Mouse (Mus musculus) megakaryocyte progenitor cell, adult 5-6 weeks (primary cell): Measurements from ENCODE around the gene Col6a6. TPM values are rescaled to one million over a fixed set of nuclear protein-coding genes. Genes with fewer than 3 reads are reported as not detected.

Source experiments
- ATAC-seq: replicated peaks from 2 replicates; pipeline ENCODE4 v1.8.0; 2016; ENCODE audit warnings: mild to moderate bottlenecking, moderate TSS enrichment, inconsistent platforms; ENCODE audit not compliant: poor library complexity
- total RNA-seq, 2 experiments: library from RNA; stranded (forward) in 1 of 2; stranded (reverse) in 1 of 2; fragments of 157-497, 149-512 nt in 1 of 2; fragments of 200-1000 nt in 1 of 2; gene quantifications; 2 replicates each; pipeline versions ENCODE4 v1.2.3 to v1.2.4; 2015 to 2017

Col6a6 gene
- total RNA-seq, 2 experiments from 2014 or later = not detected

DNA sequence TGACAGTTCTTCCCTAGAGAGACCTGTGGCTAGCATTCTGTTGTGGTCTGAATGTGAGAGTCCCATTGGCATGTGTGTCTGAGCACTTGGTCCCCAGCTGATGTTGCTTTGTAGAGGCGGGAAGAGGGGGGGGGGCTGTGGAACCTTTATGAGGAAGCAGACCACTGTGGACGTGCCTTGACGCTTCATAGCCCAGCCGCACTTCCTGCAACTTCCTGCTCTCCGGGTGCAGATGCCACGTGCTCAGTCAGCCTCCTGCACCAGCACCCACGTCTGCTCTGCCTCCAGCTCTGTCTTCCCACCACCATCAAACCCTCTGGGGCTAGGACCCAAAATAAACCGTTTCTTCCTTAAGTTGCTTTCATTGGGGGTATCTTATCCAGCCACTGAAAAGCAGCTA lies 24.5 kb downstream of the Col6a6 start:
- 0 out of 2 replicates have a peak, but pooled peaks have one; percentile 17 for ATAC-seq

- no peak for ATAC-seq
Measured at GRCm38 (mm10) chr9:105801463-105801862, 26.5 kb downstream of the Col6a6 start.

GRCm38 (mm10) chr9:105800286-105800685 lies 27.7 kb downstream of the Col6a6 start:
- no peak for ATAC-seq

DNA sequence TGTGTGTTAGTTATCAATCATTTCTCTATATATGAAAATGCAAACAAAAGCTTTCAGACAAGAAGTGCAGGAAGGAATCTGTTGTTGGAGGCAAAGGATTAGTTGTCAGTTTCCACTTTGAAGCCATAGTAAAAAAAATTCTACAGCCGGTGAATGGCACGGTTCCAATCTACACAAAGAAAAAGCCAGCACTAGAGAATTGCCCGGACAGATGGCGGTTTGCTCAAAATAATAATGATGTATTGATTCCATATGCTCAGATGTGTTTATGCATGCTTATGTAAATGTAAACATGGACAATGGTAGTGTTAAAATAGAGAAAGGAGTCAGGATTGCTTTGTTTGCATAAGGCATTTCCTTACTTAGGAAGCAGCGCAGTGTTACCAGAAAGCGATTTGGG lies 31.8 kb downstream of the Col6a6 start:
- ATAC-seq = no peak

- ATAC-seq = no peak
Measured at GRCm38 (mm10) chr9:105794965-105795364, 33.0 kb downstream of the Col6a6 start.

DNA sequence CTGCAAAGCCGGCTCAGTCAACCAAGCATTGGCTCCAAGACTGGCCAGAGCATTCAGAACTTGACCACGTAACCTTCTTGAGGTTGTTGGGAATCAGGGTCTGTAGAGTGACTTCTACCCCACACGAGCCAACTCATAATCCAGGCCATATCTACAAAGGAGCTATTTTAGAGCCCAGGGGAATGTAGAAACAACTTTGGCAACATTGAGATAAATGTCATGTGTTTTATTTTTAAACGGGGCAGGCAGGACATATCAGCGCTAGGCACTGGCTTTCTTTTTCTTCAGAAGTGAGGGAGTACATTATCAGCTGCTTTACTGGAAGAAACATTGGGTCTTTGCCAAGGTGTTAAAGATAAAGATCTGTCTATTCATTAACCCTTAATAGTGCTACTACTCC lies 36.1 kb downstream of the Col6a6 start:
- ATAC-seq = no peak

- ATAC-seq = no peak
Measured at GRCm38 (mm10) chr9:105788203-105788602, 39.8 kb downstream of the Col6a6 start.

DNA sequence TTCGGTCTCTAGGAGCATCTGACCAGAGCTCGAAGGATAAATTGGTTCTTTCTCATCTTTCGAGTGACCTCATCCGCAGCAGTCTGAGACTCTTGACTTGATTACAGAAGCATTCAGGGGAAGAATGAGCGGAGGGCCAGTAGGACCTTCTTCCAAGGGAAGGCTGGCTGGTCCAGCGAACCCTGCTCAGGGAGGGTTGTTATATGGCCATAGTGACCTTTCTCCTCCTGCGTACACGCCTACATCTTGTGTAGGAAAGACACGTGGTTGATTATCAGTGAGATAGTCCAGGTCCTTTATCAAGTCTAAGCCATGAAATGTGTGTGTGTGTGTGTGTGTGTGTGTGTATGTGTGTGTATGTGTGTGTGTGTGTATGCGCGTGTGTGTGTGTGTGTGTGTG lies 40.2 kb downstream of the Col6a6 start:
- ATAC-seq = no peak

GRCm38 (mm10) chr9:105784026-105784425 lies 43.9 kb downstream of the Col6a6 start:
- ATAC-seq = no peak

GRCm38 (mm10) chr9:105780696-105781095 lies 47.3 kb downstream of the Col6a6 start:
- no peak for ATAC-seq

DNA sequence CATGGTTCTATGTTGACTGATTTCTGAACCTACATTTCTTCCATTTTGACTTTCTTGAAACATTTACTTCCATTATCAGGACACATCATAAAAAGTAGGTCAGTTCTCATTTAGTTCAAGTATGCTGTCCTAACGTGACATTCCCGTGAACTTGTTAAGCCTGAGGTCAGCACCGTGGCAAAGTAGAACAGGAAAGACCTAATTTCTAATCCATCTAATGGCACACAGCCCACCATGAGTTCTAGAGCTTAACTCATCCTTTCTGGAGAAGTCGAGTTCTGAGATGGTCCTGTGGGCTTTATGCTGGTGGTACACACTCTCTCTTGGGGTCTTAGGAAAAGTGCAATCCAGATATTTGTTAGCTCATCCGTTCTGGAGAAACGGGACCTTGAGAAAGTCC lies 49.2 kb downstream of the Col6a6 start:
- no peak for ATAC-seq

DNA sequence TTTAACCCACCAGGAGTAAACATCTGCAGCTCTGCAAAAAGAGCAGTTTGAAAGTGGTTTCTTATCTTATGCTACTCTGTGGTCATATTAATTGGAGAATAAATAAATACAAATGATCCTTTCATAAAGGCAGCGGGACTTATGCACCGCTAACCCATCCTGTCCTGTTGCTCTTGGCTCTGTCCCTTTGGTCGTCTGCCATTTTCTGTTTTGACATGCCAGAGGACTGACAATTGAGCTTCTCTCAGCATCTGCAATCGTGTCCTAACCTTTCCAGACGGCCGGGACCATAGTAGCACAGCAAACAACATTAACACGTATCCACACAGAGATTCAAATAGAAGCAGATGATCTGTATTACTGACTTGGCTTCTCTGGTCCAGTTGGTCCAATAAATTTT lies 53.1 kb downstream of the Col6a6 start:
- no peak for ATAC-seq

- ATAC-seq = no peak
Measured at GRCm38 (mm10) chr9:105774321-105774720, 53.6 kb downstream of the Col6a6 start.

GRCm38 (mm10) chr9:105771380-105771779 lies 56.6 kb downstream of the Col6a6 start:
- ATAC-seq = no peak

DNA sequence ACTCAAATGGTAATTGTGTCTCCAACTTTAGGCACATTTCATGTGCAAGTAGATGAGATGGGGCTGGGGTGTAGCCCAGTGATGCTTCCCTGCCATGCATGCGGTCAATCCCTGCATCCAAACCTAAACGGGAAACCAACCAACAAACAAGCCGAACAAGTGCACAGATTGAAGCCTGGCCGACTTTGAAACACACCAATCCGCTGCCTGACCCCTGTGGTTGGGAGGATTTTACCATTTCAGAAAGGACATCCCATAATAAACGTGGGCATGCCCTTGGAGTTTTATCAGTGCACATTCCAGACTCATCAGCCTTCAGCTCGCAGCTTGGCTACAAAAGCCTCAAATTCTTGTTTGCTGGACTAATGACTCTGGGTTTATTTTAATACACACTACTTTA lies 57.3 kb downstream of the Col6a6 start:
- ATAC-seq = no peak

GRCm38 (mm10) chr9:105765891-105766290 lies 62.1 kb downstream of the Col6a6 start:
- ATAC-seq = no peak

DNA sequence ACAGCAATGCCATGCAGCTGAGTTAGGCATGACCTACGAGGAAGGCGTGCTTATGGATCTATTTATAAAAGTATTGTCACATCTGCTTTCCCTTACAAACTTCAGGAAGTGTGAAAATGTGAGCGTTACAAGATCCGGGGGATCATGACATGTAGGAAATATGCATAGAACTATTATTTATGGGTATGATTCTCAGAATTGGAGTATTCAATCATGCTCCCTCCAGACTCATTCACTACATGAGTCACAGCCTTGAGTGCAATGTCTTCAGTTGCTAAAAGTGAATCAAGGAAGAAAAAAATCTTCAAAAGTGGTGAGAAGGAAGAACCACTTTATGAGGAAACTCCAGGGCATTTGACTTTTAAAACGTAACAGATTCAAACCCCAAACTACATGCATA lies 63.3 kb downstream of the Col6a6 start:
- ATAC-seq = no peak

DNA sequence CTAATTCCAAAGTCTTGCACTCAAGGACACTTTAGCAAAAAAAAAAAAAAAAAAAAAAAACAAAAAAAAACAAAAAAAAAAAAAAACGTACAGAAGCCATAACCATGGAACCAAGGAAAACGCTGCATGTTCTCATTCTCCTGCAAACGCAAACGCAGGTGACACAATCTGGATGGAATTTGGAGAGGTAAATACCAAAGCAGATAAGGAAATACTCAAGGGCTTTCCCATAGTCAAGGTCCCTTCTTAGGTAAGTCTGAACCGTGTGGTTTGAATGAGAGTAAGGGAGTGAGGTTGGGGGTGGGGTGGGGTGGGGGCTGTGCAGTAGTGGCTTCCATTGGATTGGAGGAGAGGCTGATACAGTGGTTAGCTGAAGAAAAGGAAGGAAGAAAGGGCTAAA lies 63.8 kb downstream of the Col6a6 start:
- ATAC-seq = no peak

DNA sequence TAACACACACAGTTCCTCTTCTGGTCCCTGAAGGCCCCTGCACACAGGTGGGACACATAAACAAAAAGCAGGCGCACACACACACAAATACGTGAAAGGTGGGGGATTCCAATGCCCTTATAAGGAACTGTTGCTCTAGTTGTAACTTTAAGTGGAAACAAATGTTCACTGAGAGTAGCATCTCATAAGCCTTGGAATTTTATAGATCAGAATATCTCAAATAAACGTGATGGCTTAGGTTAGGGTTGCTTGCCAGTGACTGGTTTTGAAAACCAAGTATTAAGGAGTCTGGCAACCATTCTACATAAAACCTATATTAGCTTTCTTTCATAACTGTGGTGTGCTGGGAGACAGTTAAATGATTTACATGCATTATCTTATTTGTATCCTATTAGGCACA lies 64.3 kb downstream of the Col6a6 start:
- ATAC-seq = no peak

- ATAC-seq = no peak
Measured at GRCm38 (mm10) chr9:105762274-105762673, 65.7 kb downstream of the Col6a6 start.

GRCm38 (mm10) chr9:105758861-105759260 lies 69.1 kb downstream of the Col6a6 start:
- ATAC-seq = no peak

DNA sequence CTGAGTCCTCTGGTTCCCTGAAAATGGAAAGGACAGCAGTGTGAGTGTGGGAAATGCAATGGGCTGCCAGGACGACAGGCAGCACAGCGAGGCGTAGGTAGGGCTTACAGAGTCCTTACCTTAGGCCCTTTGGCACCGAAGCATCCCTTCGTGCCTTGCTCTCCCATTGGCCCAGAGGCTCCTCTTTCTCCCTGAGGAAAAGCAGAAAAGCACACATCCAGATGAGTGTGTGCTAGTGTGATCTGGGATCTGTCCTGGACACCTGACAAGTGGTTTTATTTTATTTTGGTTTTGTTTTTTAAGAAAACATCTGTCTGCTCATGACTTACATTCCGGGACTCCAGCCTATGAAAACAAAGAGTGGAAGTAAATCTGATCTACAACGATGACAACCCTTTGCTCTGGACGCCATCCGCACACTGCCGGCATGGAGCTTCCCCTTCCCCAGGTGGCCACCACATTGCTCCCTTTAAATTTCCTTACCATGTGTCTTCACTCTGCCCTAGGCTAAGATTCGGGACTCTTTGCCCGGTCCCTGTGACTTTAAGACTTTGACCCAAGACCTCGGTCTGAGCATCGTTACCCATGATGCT lies 69.7 kb downstream of the Col6a6 start:
- no peak for ATAC-seq

- no peak for ATAC-seq
Measured at GRCm38 (mm10) chr9:105754256-105754655, 73.7 kb downstream of the Col6a6 start.
